Mouse (Mus musculus) hindlimb bud, embryonic 11.5 days (tissue): ENCODE data around the gene Lhx8.

Source experiments
- DNase-seq: peaks from one replicate; pipeline ENCODE4 v3.0.0-alpha.2; 2012; ENCODE audit warnings: low read depth, low spot score; ENCODE audit errors: extremely low spot score

Gene Lhx8

GRCm38 (mm10) chr3:154327110-154327882, 3.2 kb downstream of the Lhx8 start:
- DNase-seq: no peak

DNA sequence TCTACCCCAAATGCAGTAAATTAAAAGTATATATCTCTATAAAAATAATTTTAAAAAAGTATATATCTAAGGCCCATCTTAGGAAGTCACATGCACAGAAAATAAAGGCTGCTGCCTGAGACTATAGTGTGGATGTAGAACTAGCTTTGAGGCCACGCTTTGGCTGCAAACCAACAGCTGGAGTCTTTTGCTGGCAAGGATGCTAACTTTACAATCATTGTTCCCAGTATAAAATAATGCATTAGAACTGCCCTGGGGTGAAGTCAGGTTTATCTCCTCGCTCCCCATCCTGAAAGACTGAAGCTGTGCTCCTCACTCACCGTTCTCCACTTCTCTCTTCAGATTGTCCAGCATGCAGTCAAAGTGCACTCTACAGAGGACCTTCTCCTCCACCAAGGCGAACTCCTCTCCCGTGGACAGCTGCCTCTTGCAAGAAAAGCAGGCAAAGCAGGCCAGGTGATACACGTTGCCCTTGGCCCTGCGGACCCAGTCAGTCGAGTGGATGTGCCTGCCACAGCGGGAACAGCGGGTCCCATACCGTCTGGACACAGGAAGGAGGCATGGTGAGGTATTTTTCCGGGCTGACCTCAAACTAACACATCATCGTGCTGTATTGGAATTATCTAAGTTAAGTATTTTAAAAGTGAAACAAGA, 8.4 kb downstream of the Lhx8 start:
- DNase-seq: no peak

- no peak for DNase-seq
Observed at GRCm38 (mm10) chr3:154317651-154318248, 12.7 kb downstream of the Lhx8 start.

DNA sequence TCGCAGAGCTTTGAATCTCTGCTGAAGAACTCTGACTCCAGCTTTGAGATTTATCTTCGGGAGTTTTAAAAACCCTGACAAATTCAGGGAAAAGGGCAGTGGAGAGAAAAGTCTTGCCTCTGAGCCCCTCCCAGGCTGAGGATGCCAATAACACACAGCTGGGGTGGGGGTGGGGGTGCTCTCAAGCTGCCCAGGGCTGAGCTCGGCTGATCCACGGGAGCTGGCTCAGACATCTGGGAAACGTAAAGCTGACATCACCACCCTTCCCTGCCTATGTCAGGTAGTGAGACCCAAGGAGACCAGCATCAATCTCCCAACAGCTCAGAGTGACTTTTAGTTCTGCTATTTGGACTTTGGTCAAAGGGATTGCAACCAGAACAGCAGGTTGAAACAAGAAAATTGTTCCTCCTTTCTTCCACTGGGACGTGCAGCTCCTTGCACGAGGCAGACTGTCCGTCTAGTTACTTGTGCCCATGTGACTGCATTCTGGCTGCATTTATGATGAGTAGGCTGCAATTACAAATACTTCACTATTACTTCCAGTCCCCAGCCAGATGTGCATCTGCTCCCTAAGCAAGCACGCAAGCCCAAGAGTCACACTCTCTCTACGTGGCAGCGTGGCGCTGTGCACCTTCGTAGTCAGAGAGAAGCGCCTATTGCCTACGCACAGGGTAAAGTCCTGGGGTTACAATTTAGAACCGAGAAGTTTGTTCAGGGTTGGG, 25.1 kb downstream of the Lhx8 start:
- no peak for DNase-seq

DNA sequence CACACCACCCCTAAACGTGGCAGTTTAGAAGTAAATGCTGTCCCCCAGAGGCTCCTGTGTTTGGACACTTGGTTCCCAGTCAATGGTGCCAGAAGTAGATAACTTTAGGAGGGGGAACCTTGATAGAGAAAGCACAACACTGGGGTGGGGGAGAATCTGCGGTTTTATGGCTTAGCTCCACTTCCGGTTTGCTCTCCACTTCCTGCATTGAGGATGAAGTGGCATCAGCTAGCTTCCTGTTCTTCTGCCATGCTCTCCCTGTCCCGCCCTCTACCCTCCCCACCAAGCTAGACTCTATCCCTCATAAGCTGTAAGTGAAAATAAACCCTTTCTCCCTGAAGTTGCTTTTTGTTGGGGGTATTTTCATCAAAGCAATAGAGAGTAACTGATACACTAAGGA, 29.4 kb downstream of the Lhx8 start:
- DNase-seq: no peak

- no peak for DNase-seq
Observed at GRCm38 (mm10) chr3:154300006-154300405, 30.5 kb downstream of the Lhx8 start.

- no peak for DNase-seq
Observed at GRCm38 (mm10) chr3:154298490-154298889, 32.0 kb downstream of the Lhx8 start.

DNA sequence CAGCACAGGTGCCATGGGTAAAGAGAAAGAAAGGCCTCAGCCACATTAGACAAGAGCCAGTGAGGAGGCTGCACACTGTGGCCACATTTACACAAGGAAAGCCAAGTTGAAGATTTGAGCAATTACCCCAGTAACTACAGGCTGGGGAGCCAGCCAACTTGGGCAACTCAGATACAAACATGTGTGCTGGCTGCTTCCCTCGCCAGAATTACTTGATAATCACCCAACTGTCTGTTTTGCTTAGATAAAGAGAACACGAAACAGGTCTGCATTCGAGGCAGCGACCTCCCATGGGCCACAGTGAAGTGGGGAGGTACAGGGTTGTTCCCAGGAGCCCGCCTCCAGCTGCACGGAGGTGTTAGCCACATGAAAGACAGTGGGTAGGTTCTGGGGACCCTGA, 33.0 kb downstream of the Lhx8 start:
- DNase-seq: no peak

GRCm38 (mm10) chr3:154294924-154295834, 35.3 kb downstream of the Lhx8 start:
- no peak for DNase-seq

DNA sequence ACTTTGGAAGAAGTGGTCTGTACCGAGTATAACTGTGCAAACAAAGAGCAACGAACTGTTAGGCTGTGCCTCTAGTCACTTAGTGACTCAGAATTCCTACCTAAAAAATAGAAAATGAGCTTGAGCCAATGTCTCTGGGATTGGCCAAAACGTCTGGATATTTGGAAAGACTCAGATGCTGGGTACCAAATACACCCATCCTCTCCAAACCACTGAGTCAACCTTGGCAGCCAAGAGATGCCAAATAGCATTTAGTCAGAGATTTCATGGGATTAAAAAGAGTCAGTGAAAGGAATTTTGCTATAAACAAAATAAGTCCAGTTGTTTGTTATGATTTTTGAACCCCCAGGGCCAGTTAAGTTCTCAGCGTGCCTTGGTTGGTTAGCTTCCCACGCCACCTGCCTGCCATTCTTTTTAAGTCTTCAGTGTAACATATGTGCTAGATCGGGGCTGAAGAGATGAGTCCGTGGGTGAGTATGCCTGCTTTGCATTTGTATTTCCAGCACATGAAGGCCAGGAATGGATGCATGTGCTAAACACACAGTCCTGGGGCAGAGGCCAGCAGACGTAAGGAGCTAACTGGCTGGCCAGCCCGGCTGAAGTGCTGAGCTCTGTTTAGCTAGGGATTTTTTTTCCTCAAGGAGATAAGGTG, 36.5 kb downstream of the Lhx8 start:
- no peak for DNase-seq

- no peak for DNase-seq
Observed at GRCm38 (mm10) chr3:154292126-154292525, 38.3 kb downstream of the Lhx8 start.

DNA sequence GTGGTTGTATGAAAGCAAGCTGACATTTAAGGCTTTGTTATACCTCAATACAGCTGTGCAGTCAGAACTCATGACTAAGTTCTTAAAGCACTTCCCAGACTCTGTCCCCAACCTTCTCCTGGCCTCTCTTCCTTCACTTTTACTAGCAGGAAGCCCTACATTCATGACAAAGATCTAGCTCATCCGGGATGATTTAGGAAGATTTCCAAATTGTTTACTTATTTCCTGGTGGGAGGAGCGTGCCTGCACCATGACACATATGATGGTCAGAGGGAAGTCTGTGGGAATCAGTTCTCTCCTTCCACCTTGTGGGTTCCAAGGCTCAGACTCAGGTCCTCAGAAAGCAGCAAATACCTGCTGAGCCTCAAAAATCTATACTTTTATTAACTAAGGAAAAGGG, 40.1 kb downstream of the Lhx8 start:
- DNase-seq: no peak

DNA sequence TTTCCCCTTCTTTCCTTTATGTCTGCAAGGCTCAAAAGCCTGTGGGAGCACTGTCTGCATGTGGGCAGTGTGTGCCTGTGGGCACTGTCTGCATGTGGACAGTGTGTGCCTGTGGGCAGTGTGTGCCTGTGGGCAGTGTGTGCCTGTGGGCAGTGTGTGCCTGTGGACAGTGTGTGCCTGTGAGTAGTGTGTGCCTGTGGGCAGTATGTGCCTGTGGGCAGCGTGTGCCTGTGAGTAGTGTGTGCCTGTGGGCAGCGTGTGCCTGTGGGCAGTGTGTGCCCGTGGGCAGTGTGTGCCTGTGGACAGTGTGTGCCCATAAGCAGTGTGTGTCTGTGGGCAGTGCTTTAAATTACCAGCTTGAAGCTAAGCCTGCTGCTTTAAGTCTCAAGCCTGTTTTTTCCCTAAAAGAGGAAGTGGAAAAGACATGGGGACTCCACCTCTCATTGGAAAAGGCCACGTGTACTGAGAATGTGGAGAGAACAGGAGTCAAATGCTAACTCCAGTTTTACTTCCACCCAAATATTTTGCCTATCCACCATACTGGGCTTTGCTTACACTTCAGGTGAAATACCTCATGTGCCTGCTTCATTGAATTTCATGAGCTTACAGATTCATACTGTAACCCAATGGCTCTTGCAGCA, 41.9 kb downstream of the Lhx8 start:
- no peak for DNase-seq

- no peak for DNase-seq
Observed at GRCm38 (mm10) chr3:154287217-154287616, 43.2 kb downstream of the Lhx8 start.

GRCm38 (mm10) chr3:154285351-154285750, 45.1 kb downstream of the Lhx8 start:
- no peak for DNase-seq

DNA sequence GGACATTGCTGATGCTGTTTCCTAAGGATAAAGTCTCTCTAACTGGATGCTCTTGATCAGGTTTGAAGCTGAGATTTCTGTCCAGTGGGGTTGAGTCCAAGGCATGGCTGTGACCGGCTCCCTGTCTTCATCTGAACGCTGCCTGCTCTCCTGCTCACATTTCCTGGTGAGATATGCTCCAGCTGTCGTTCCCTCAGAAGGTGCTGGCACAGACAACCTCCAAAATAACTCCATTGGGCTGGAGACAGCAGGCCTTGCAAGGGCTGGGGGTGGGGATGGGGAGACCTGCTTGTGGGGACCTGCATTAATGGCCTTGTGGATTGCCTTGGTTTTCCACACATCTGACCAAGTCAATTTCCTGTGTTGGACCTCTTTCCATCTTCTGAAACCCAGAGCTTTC, 46.2 kb downstream of the Lhx8 start:
- DNase-seq: no peak

DNA sequence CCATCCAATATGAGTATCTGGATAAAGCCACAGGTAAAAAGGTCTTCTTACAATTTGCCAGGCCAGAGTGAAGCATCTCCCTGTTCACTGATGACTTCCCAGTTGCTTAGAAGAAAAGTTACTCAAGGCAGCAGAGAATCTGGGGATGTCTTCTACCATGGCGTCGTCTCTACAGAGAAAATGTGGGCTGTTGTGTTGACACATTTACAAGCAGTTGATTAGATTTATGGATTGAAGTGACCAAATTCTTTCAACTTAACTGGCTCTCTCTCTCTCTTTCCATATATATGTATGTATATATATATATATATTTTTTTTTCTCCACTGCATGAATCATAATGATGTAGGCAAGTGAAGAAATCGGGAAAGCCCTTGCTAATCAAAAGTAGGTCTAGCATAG, 55.8 kb downstream of the Lhx8 start:
- no peak for DNase-seq

DNA sequence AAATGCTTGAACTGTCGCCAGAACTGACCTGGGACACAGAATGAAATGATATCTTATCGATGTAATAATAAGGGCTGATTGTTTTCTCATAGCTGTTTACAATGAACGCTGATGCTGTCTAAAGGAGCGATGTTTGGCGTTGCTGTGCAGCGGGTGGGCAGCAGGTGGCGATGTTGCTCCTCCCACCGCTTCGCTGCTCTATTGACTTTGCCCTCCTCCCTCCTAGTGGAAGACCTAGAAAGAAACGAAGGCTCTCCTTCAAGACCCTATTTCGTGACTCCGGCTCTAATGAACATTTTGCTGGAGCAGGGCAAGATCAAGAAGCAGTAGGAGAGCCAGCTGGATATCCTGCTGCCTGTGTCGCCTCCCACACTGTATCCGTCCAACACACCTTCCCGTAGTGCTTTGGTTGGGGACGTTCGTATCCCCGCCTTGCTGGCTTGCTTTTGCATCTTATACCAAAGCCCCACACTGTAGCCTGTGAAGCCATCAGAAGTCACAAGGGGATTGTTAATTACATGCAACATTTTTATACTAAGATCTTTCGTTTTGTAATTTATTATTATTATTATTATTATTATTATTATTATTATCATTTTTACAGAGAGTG, 60.6 kb downstream of the Lhx8 start:
- DNase-seq: peak; percentile 41

DNA sequence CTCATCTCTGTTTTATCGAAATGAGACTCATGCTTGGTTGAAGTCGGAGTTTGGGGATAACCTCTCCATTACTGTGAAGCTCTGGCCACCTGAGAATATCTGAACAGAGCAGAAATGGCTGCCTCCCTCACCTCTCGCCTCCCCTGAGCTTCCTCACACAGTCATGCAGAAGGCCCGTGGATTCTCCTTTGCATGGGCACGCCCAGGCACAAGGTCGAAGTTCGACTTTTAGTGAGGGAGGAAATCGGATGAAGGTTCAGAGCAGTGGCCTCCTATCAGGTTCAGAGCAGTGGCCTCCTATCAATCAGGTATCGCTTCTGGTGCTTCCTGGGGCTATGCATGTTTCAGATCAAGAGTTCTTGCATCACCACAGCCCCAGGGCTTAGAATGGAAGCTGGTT, 62.1 kb downstream of the Lhx8 start:
- DNase-seq: no peak
